Mouse (Mus musculus) thymus, adult 2 months (tissue): ENCODE data around the gene Olfr648.

Experiments
- CTCF ChIP-seq: fragments of 200-500 bp; IDR thresholded peaks from 2 replicates; pipeline ENCODE4 v1.5.1; 2012; ENCODE audit warnings: mild to moderate bottlenecking, control low read depth, low read length, moderate library complexity, borderline replicate concordance; ENCODE audit not compliant: control insufficient read depth, poor library complexity, insufficient read depth; ENCODE audit errors: extremely low read depth
- POLR2A ChIP-seq: fragments of 200-500 bp; IDR thresholded peaks from 2 replicates; pipeline ENCODE4 v1.6.1; 2012; ENCODE audit warnings: mild to moderate bottlenecking, low read length, control low read depth, moderate library complexity; ENCODE audit not compliant: control insufficient read depth, poor library complexity, insufficient read depth; ENCODE audit errors: extremely low read depth

GRCm38 (mm10) chr7:104150456-104150855, 32.7 kb downstream of the Olfr648 start, which contains the start of gene Ubqlnl:
- TF ChIP-seq POLR2A (no peak), CTCF (no peak)
